Mouse (Mus musculus) T-helper 17 cell (primary cell): ENCODE data around the gene Eif4b.

ENCODE experiments used
- in situ Hi-C, 2 experiments: fragments of 300-600 bp; cut with MboI, MseI; formaldehyde crosslinking; loops; 1 replicate in 1 of 2; 2 replicates in 1 of 2; pipeline ENCODE4 v1.15.1; 2025; ENCODE audit warnings: high pct_unique_total_duplicates in 2 of 2

Gene Eif4b

GRCm38 (mm10) chr15:102073559-102074069 is at the start of gene Eif4b:
Gene Eif4b, plus strand, starts transcription at chr15:102073773.
- in situ Hi-C loops = no loop called here

GRCm38 (mm10) chr15:102023888-102024287 is 49.7 kb upstream of the Eif4b start:
- in situ Hi-C loops = no loop called here

- in situ Hi-C loops = no loop called here
These were observed 48.3 kb upstream of the Eif4b start for GRCm38 (mm10) chr15:102025136-102025872.

- in situ Hi-C loops = no loop called here
These were observed 47.1 kb upstream of the Eif4b start for GRCm38 (mm10) chr15:102026430-102026829.

- in situ Hi-C loops = no loop called here
These were observed 45.5 kb upstream of the Eif4b start, which contains the start of gene Krt18 for GRCm38 (mm10) chr15:102028040-102028439. Gene Krt18, plus strand, starts transcription at chr15:102028180.

- in situ Hi-C loops = no loop called here
These were observed 39.2 kb upstream of the Eif4b start for GRCm38 (mm10) chr15:102034121-102035053.

GRCm38 (mm10) chr15:102040277-102040676 is 33.3 kb upstream of the Eif4b start:
- in situ Hi-C loops = loop anchor here in 1 of 2 experiments (10.0 kb wide), 1 partner anchor 45 kb away; no protein-coding TSS in a partner anchor

- in situ Hi-C loops = loop anchor here in 1 of 2 experiments (10.0 kb wide), 1 partner anchor 47 kb away; no protein-coding TSS in a partner anchor
These were observed 31.6 kb upstream of the Eif4b start for GRCm38 (mm10) chr15:102041951-102042350.

GRCm38 (mm10) chr15:102044745-102045144 is 28.8 kb upstream of the Eif4b start:
- in situ Hi-C loops = loop anchor here in 1 of 2 experiments (10.0 kb wide), 1 partner anchor 50 kb away; no protein-coding TSS in a partner anchor

GRCm38 (mm10) chr15:102045691-102046090 is 27.9 kb upstream of the Eif4b start:
- in situ Hi-C loops = loop anchor here in 1 of 2 experiments (10.0 kb wide), 1 partner anchor 51 kb away; no protein-coding TSS in a partner anchor

GRCm38 (mm10) chr15:102048006-102048405 is 25.6 kb upstream of the Eif4b start:
- in situ Hi-C loops = loop anchor here in 1 of 2 experiments (10.0 kb wide), 1 partner anchor 53 kb away; no protein-coding TSS in a partner anchor

GRCm38 (mm10) chr15:102049871-102050270 is 23.7 kb upstream of the Eif4b start:
- in situ Hi-C loops = loop anchor here in 1 of 2 experiments (10.0 kb wide), 1 partner anchor 55 kb away; no protein-coding TSS in a partner anchor

GRCm38 (mm10) chr15:102051920-102052683 is 21.5 kb upstream of the Eif4b start:
- in situ Hi-C loops = no loop called here

GRCm38 (mm10) chr15:102056495-102057174 is 16.9 kb upstream of the Eif4b start:
- in situ Hi-C loops = no loop called here

GRCm38 (mm10) chr15:102065661-102066325 is 7.8 kb upstream of the Eif4b start:
- in situ Hi-C loops = loop anchor here in 1 of 2 experiments (10.0 kb wide), 1 partner anchor 291 kb away; no protein-coding TSS in a partner anchor

- in situ Hi-C loops = no loop called here
These were observed 2.8 kb upstream of the Eif4b start for GRCm38 (mm10) chr15:102070476-102071467.

GRCm38 (mm10) chr15:102072963-102073558 is 512 bp upstream of the Eif4b start:
- in situ Hi-C loops = no loop called here
